Mouse (Mus musculus) liver, embryonic 14.5 days (tissue): ENCODE data around the gene Zswim5. TPM values are rescaled to one million over a fixed set of nuclear protein-coding genes. Genes with fewer than 3 reads are reported as not detected.

Source experiments
- ATAC-seq: fragments of 200-750 bp; cut with Nextera tagmentation; 2 replicates; pipeline ENCODE4 v1.8.0; 2017; ENCODE audit warnings: moderate number of reproducible peaks, mild to moderate bottlenecking, moderate library complexity; ENCODE audit not compliant: insufficient read depth
- DNase-seq, 3 experiments: peaks; one replicate each; pipeline ENCODE4 v3.0.0-alpha.2; 2012 to 2013; ENCODE audit warnings: low read depth in 3 of 3, low spot score in 3 of 3
- H3K27ac ChIP-seq: fragments of 300-500 bp; sonication (generic); 2 replicates; pipeline ENCODE4 v1.5.1; 2014; ENCODE audit warnings: moderate library complexity, mild to moderate bottlenecking, control low read depth, inconsistent platforms
- H3K27me3 ChIP-seq: fragments of 300-500 bp; sonication (generic); 2 replicates; pipeline ENCODE4 v1.6.1; 2014; ENCODE audit warnings: mild to moderate bottlenecking, low read length, moderate library complexity; ENCODE audit not compliant: control insufficient read depth, insufficient read depth
- H3K36me3 ChIP-seq: fragments of 300-500 bp; sonication (generic); replicated peaks from 2 replicates; pipeline ENCODE4 v1.6.1; 2014; ENCODE audit warnings: low read depth; ENCODE audit not compliant: control insufficient read depth, insufficient read depth
- H3K4me1 ChIP-seq, 2 experiments: fragments of 200-500 bp in 1 of 2; fragments of 300-500 bp in 1 of 2; sonication (generic) in 1 of 2; replicated peaks; 2 replicates each; pipeline ENCODE4 v1.6.1; 2012 to 2014; ENCODE audit warnings: antibody characterized with exemption in 1 of 2, inconsistent platforms in 1 of 2, low read length in 1 of 2; ENCODE audit not compliant: control insufficient read depth in 2 of 2, insufficient read depth in 2 of 2
- H3K4me2 ChIP-seq: fragments of 300-500 bp; sonication (generic); 2 replicates; pipeline ENCODE4 v1.6.1; 2014; ENCODE audit warnings: low read depth, mild to moderate bottlenecking, control low read depth, moderate library complexity
- H3K4me3 ChIP-seq, 2 experiments: fragments of 200-500 bp in 1 of 2; fragments of 300-500 bp in 1 of 2; sonication (generic) in 1 of 2; 2 replicates each; pipeline ENCODE4 v1.5.1; 2012 to 2014; ENCODE audit warnings: low read depth in 2 of 2, low read length in 2 of 2, mild to moderate bottlenecking in 2 of 2, control low read depth in 1 of 2, inconsistent platforms in 1 of 2, moderate library complexity in 1 of 2; ENCODE audit not compliant: insufficient read depth in 1 of 2
- H3K9ac ChIP-seq: fragments of 300-500 bp; sonication (generic); replicated peaks from 2 replicates; pipeline ENCODE4 v1.6.1; 2014; ENCODE audit warnings: mild to moderate bottlenecking, control low read depth, moderate library complexity
- H3K9me3 ChIP-seq: fragments of 300-500 bp; sonication (generic); 2 replicates; pipeline ENCODE4 v1.6.1; 2016; ENCODE audit warnings: low read length, mixed read lengths; ENCODE audit not compliant: control insufficient read depth
- CTCF ChIP-seq: IDR thresholded peaks from 2 replicates; pipeline ENCODE4 v1.5.1; 2016; ENCODE audit warnings: antibody characterized with exemption, low read depth, control low read depth
- EP300 ChIP-seq: IDR thresholded peaks from 2 replicates; pipeline ENCODE4 v1.6.1; 2016; ENCODE audit warnings: antibody characterized with exemption, low read depth
- WGBS: fragments of 180-500 bp; shearing (Covaris S2); extraction: QIAGEN DNeasy Blood & Tissue Kit; methylation state at CpG from one replicate; pipeline ENCODE4 v1.1.7; 2014; ENCODE audit not compliant: insufficient replicate concordance; 5-methylcytosine and 5-hydroxymethylcytosine counted together
- polyA plus RNA-seq, 2 experiments: library from polyadenylated mRNA; depleted of rRNA in 1 of 2; stranded (reverse) in 1 of 2; unstranded in 1 of 2; fragments of >200 nt; fragmentation: Nextera tagmentation in 1 of 2; extraction: Ambion mirVana in 1 of 2; gene quantifications; 2 replicates each; pipeline versions ENCODE4 v1.2.1 to v1.2.3; 2012 to 2014

Gene Zswim5
- polyA plus RNA-seq, 2 experiments: 0.04 to 0.06 TPM

DNA sequence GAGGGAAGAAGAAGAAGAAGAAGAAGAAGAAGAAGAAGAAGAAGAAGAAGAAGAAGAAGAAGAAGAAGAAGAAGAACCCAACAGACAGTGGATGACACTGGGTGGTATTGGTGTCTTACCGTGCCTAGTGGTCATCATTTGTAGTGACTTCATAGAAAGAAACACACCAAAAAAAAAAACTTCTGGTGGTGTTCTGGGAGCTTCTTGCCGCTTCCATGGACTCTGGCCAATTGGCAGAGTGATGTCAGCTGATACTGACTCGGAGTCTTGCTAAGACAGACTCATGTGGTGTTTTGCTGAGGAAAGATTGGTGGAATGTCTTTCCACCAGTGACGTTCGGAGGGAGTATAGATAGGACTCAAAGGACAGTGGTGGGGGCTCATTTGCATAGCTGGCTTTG, 133.1 kb downstream of the Zswim5 start:
- DNase-seq: no peak
- ATAC-seq: no peak
- H3K36me3 ChIP-seq: no peaks in the 10 kb centered on the region
- H3K27me3 ChIP-seq: no peaks in the 10 kb centered on the region
- TF ChIP-seq EP300 (no peak), CTCF (no peak)
- 81% methylated on average over 5 of the region's 5 CpGs for WGBS
- no peak overlapping the region for H3K4me3 ChIP-seq
- no peaks in the 10 kb centered on the region for H3K9me3 ChIP-seq
- no peak overlapping the region for H3K4me2 ChIP-seq
- H3K27ac ChIP-seq: no peak overlapping the region
- no peak overlapping the region for H3K9ac ChIP-seq
- H3K4me1 ChIP-seq: no peaks in the 10 kb centered on the region; a peak in 1 of 4 replicates

DNA sequence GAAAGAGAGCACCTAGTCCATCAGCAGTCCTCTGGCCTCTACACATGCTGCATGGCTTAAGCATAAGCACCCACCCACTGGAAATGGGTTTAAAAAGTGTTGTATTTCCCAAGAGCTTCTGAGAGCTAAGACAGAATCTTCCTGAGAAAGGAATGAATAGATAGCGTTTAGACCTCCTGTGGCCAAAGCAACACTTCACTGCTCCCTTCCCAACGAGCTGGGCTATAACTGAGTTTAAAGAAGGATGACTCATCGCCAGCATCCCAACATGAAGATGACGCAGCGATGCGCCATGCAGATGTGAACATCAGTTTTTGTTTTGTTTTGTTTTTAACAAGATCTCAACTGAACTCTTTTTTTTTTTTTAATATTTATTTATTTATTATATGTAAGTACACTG, 136.4 kb downstream of the Zswim5 start:
- Histone ChIP-seq H3K4me1 (0 out of 4 replicates have a peak, but pooled peaks cover 0 to under 1% of the 10 kb centered on the region in 2 experiments), H3K36me3 (no peaks in the 10 kb centered on the region), H3K9me3 (no peaks in the 10 kb centered on the region), H3K27ac (no peak overlapping the region), H3K27me3 (no peaks in the 10 kb centered on the region), H3K9ac (no peak overlapping the region), H3K4me2 (no peak overlapping the region), H3K4me3 (no peak overlapping the region)
- TF ChIP-seq CTCF: no peak
- TF ChIP-seq EP300: no peak
- WGBS: 75% methylated on average over 6 of the region's 6 CpGs
- ATAC-seq (no peak), DNase-seq (no peak)

DNA sequence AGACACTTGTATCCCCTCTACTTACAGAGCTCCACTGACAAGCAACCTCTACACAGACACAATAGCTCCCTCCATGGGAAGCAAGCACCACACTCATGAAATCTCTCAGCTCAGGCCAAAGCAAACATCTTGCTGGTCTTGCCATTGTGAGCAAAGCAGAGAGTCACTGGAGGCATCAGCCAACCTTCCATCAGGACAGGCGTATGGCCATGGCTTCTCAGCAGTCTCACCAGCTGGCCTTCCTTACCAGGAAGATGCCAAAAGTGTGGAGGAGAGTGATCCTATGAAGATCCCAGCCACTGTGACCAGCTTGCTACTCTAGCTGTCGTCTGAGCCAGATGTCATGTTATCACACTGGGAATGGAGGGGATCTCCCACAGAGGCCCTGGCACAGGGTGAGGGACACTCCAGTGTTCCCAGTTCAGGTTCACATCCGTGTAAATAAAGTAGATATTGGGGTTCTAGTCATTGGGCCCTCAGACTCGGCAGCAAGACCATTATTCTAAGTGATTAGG, 137.8 kb downstream of the Zswim5 start:
- WGBS: 52% methylated on average over 4 of the region's 4 CpGs
- no peak overlapping the region for H3K4me2 ChIP-seq
- H3K4me3 ChIP-seq: no peak overlapping the region
- H3K9me3 ChIP-seq: no peaks in the 10 kb centered on the region
- no peak overlapping the region for H3K27ac ChIP-seq
- H3K4me1 ChIP-seq: peaks cover 0 to 3% of the 10 kb centered on the region in 2 experiments; a peak in 1 of 4 replicates
- ATAC-seq (no peak), DNase-seq (no peak)
- no peak overlapping the region for H3K9ac ChIP-seq
- no peak for TF ChIP-seq CTCF
- TF ChIP-seq EP300: no peak
- no peaks in the 10 kb centered on the region for H3K36me3 ChIP-seq
- no peaks in the 10 kb centered on the region for H3K27me3 ChIP-seq

DNA sequence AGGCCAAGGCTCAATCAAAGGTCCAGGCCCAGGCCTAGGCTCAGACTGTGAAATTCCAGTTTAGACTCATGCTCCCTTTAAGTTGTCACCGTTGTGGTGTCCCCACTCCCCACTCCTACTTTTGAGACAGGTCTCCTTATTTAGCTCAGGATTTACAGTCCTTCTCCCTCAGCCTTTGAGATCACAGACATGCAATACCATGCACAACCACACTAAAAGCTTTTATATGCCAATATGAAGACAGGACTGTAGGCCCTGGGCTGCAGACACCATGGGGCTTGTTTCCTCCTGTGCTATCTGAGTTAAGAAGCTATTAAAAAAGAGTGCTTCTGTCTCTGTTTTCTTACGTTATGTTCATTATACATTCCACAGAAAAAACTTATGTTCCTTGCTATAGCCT, 140.6 kb downstream of the Zswim5 start:
- no peaks in the 10 kb centered on the region for H3K27me3 ChIP-seq

DNA sequence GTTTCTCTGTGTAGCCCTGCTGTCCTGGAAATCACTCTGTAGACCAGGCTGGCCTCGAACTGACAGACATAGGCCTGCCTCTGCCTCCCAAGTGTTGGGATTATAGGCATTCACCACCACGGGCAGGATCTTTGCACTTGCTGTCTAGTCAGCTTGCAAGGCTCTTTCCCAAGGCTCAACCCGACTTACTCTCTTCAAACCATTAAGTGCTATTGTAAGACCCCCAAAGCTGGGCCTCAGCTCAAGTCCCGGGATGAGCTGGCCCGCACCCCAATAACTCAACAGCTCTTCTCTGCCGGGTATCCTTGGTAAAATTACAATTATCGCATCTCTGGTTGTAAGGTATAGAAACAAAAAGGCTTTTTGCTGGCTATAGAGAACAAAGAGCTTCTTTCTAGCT, 141.2 kb downstream of the Zswim5 start:
- DNase-seq: no peak
- Histone ChIP-seq H3K9ac (no peak overlapping the region), H3K36me3 (peaks cover 7% of the 10 kb centered on the region; the same call in 1 of the 2 replicates), H3K27ac (no peak overlapping the region), H3K27me3 (no peaks in the 10 kb centered on the region), H3K4me3 (no peak overlapping the region), H3K4me1 (peaks cover 6 to 14% of the 10 kb centered on the region in 2 experiments), H3K9me3 (no peaks in the 10 kb centered on the region), H3K4me2 (no peak overlapping the region)
- ATAC-seq: no peak
- TF ChIP-seq EP300 (no peak), CTCF (no peak)
- WGBS: 82% methylated on average over 7 of the region's 7 CpGs

More for the DNA sequence above, 140.6 kb downstream of the Zswim5 start:
- 75% methylated on average over 2 of the region's 2 CpGs for WGBS
- Histone ChIP-seq H3K9me3 (no peaks in the 10 kb centered on the region), H3K9ac (no peak overlapping the region), H3K4me2 (no peak overlapping the region), H3K4me3 (no peak overlapping the region), H3K4me1 (peaks cover 4 to 10% of the 10 kb centered on the region in 2 experiments; a peak in 3 of 4 replicates), H3K36me3 (0 out of 2 replicates have a peak, but pooled peaks cover 7% of the 10 kb centered on the region), H3K27ac (no peak overlapping the region)
- no peak for TF ChIP-seq CTCF
- TF ChIP-seq EP300: no peak
- DNase-seq: no peak
- ATAC-seq: no peak
